Mouse (Mus musculus): ENCODE results near the gene Ifitm10.

Gene Ifitm10

GRCm38 (mm10) chr7:142389961-142390650 is 16.6 kb upstream of the Ifitm10 start:
- no peak for DNase-seq

- no peak for DNase-seq
Measured at GRCm38 (mm10) chr7:142388740-142389139, 15.2 kb upstream of the Ifitm10 start.

DNA sequence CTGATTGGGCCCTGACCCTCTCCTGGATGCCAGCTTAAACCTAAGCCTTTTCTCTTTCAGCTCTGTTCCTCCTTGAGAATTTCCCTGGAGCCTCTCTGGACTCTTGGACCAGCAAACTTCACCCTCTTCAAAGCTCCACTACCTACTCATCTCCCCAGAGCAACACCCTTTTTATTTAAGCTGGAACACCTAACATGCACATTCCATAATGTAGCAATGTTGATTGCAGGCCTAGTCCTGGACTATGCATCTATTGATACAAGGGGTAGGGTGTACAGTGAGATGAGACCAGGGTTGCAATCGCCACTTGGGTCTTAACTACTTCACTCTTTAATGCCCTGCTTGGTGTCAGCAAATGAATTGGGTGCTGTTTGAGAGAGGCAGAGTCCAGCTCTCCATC is 14.6 kb upstream of the Ifitm10 start:
- DNase-seq: no peak

DNA sequence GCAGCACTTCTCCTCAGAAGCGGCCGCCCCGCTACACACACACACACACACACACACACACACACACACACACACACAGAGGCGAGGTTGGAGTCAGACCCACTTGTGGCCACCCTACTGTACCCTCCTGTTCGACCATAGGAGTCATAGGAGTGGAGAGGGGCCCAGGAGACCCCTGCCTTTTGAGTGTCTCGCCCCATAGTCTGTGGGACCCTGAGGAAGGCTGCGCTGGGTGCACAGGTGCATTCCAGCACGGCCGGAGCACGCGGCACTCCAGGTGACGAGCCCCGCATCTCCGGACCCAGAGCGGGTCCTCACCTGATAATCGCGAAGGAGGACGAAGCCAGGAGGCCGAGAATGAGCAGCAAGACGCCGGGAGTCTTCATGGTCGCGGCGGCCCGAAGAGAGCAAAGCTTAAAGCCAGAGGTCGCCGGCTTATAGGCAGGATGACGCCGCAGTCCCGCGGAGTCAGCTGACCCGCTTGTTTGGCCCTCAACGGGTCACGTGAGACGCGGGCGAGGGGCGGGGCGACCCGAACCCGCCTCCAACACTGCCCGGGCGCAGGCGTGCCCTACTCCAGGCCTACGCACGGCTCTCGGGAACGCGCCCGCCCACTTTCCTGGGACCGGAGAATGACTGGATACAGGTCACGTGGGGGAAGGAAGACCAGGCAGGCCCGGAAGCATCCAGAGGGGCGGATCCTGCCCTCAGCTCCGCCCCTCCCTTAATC is 14.0 kb upstream of the Ifitm10 start, which contains the start of gene Ctsd:
TSS of gene Ctsd (minus strand) at position 620 of the 730 bp plus-strand sequence.
- peak; percentile 99 for DNase-seq

DNA sequence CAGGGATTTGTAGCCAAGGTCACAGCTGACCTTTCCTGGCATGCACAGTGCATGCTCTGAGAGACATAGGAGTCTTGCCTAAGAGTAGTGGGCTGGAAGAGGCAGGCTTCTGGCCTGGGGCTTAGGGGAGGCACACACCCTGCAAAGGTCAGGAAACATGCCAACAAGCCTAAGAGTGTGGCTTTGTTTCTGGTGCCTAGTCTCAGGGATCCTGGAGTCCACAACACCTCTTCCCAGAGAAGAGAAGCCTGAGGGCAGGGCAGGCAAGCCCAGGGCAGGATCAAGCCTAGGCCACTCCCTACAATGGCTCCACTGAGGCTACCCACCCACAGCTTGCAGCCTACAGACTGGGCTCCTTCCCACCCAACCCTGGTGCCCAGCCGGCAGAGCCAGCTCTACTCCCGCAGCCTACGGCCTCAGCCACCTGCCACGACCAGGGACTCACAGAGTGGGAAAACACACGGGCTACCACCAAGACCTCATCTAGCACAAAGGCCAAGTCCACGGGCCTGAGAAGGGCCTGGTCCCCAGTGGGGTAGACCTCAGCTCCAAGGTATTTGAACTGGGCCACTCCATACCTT is 13.2 kb upstream of the Ifitm10 start:
- peak in 1 of 2 experiments; percentile 28 for DNase-seq

- DNase-seq: no peak
Measured at GRCm38 (mm10) chr7:142385742-142386403, 12.3 kb upstream of the Ifitm10 start.

DNA sequence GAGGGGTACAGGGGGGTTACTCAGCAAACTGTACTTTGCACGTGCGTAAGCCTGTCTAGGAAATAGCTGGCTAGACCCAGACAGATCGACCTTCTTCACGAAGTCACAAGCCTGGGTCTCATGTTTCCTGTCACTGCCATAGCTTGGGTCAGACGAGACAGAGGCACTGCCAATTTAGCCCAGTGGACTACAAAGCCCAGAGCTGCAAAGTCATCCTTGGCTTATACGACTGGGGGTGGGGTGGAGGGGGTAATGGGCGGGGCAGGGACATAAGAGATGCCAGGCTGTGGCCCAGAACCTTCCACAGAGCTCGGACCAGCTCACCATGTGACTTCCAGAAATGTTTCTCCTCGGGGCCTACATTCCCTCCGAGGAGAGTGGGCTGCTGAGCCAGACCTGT is 10.8 kb upstream of the Ifitm10 start:
- DNase-seq: no peak

- DNase-seq: no peak
Measured at GRCm38 (mm10) chr7:142382567-142382966, 9.0 kb upstream of the Ifitm10 start, which contains the start of gene Gm49369. Gene Gm49369 (minus strand): TSS chr7:142382667.

DNA sequence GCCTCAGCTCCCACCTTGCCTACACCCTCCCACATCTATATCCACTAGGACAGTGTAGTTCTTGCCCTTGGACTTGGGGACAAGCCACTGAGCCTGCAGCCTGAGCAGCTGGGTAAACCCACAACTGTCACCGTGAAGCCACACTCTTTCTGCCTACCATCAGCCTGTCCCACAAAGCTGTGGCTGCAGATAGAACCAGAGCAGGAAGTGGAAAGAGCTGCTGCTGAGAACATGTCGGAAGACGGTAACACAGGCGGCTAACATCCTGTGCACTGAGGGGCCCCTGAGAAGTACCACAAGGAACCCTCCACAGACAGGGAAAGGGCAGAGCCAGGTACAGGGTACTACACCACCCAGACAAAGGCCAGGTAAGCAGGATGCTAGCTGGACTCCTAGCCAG is 7.6 kb upstream of the Ifitm10 start:
- DNase-seq: no peak

DNA sequence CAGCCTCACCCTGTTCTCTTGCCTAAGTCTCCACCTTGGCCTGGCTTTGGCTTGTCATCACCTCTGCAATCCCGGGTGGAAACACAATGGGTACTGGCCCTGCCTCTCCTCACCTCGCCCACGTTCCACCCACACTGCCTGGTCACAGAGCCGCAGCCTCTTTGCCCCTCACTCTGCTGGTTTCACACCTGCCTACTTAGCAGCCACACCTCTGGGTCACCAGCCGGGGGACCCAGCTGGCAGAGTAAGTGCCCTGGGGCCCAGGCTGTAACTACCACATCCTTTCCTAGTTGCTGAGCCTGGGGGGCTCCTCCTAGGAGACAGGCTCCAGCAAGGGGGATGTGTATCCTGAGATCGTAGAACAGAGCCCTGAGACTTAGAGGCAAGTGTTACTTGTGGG is 5.6 kb upstream of the Ifitm10 start:
- DNase-seq: no peak

DNA sequence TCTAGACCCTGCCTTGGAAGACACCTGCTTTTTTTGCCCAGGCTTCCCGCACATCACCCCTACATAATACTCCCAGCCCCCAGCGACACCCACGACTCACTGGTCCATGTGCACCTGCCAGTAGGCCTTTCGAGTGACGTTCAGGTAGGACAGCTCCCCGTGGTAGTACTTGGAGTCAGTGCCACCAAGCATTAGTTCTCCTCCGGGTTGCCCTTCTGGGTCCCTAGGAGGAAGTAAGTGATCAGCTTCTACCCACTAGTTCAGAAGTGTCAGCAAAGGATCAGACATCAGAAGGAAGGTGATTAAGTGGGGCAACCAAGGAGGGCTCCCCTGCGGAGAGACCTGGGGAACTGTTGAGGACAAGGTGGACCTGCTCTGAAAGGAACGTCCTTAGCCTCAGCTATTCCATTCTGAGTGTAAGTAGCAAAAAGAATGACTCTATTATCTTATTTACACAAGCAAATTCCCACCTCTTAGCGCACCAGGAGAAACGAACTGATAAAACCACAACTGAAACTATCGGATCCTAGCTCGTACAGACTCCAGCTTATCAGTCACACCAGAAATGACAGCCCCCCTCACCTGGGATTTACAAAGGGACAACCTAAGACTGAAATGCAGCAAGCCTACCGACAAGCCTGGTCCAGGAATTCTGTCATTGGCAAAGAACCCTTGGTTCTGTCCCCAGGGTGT is 3.8 kb upstream of the Ifitm10 start:
- DNase-seq: no peak

- DNase-seq: no peak
Measured at GRCm38 (mm10) chr7:142376096-142376495, 2.5 kb upstream of the Ifitm10 start.

GRCm38 (mm10) chr7:142375261-142375724 is 1.7 kb upstream of the Ifitm10 start:
- DNase-seq: peak in 1 of 2 experiments; percentile 39

DNA sequence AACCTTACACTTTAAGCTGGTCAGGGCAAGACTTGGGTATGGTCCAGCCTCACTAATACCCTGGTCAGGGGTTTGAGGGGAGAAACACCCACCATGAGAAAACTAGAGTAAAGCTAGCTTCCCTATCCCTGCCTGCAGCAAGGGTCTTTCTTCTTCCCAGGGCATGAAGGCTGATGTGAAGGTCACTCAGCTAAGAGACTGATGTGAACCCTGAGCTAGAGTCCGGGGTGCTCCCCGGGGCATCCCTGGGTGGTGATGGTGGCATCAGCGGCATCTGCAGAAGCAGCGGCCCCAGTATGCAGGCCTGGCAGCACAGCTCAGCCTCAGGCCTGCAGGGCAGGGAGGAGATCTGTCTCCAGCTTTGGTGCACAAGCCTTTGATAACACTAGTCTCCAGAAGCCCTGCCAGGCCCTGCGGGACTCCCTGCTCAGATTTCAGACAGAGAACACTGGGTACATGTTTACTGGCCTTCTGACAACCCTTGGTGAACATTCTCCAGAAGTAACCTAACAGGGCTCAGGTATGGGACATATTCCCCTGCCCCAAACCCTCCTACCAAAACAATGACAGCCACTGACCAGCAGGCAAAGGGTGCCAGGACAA is 961 bp upstream of the Ifitm10 start:
- no peak for DNase-seq

DNA sequence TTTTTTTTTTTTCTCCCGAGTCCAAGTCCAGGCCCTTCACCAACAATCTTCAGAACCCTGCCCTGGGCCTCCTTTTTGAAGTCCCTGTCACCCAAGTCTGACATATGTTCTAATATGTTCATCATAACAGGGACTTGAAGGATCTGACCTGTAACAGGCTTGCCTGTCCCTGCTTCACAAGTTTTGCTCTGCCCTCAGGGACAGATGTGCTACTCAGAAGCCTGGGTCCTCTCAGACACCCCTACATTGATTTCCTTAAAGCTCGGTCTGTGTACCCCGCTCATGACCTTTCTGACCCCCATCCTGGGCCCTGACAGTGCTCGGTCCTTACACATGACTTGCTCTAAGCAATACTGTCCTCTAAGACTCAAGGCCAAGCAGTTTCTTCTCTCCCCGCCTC is 514 bp downstream of the Ifitm10 start:
- no peak for DNase-seq

GRCm38 (mm10) chr7:142371768-142372661 is 1.5 kb downstream of the Ifitm10 start:
- DNase-seq: peak; percentile 31 to 56

- DNase-seq: no peak
Measured at GRCm38 (mm10) chr7:142371398-142371767, 2.2 kb downstream of the Ifitm10 start.

GRCm38 (mm10) chr7:142370937-142371336 is 2.6 kb downstream of the Ifitm10 start:
- no peak for DNase-seq

- no peak for DNase-seq
Measured at GRCm38 (mm10) chr7:142369820-142370219, 3.7 kb downstream of the Ifitm10 start.

DNA sequence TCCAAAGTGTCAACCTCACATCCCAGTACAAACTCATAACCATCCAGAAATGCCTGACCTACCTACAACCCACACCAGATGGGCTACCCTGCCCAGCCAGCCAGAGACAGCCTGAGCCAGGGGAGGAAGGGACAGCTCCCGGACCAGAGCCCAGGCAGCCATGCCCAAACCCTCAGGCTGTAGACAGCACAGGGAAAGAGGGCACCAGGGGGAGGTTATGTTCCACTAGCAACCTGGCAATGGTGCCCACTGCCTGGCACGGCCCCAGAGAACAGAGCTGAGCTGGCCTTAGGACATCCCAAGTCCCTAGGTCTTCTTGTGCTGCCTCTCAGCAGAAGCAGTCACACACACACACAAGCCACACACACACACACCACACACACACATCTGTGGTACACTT is 4.7 kb downstream of the Ifitm10 start:
- DNase-seq: no peak

DNA sequence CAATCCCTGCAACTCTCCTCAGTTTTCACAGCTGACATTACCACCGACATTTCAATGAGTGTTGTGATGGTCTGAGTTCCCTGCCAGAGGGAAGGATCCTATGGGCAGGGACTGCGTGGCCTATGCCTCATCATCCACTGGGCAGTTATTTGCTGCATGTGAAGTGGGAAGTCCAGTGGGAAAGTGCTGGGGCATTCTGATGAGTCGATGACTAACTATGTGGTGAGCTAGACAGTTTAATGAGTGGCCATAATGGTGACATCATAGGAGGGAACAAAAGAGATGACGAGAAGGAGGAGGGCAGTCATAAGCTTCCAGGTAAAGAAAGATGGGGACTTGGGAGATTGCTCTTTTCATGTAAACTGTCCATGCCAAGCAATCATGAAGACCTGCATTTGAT is 10.4 kb downstream of the Ifitm10 start:
- DNase-seq: no peak
